Mouse (Mus musculus) limb, embryonic 11.5 days (tissue): ENCODE measurements around the gene Heatr5b. TPM values are rescaled to one million over a fixed set of nuclear protein-coding genes. Genes with fewer than 3 reads are reported as not detected.

Source experiments
- ATAC-seq: fragments of 200-750 bp; cut with Nextera tagmentation; 2 replicates; pipeline ENCODE4 v1.8.0; 2017; ENCODE audit warnings: low read depth; ENCODE audit not compliant: insufficient number of reproducible peaks, low FRiP score, low TSS enrichment
- DNase-seq: peaks from one replicate; pipeline ENCODE4 v3.0.0-alpha.2; 2015; ENCODE audit warnings: low spot score
- H3K27ac ChIP-seq: fragments of 300-500 bp; sonication (generic); replicated peaks from 2 replicates; pipeline ENCODE4 v1.5.1; 2014; ENCODE audit warnings: low read depth, mild to moderate bottlenecking, low read length
- H3K27me3 ChIP-seq: fragments of 300-500 bp; sonication (generic); 2 replicates; pipeline ENCODE4 v1.6.1; 2014; ENCODE audit warnings: mild to moderate bottlenecking, low read length, mixed read lengths; ENCODE audit not compliant: control insufficient read depth, insufficient read depth
- H3K36me3 ChIP-seq: fragments of 300-500 bp; sonication (generic); 2 replicates; pipeline ENCODE4 v1.6.1; 2014; ENCODE audit warnings: mild to moderate bottlenecking, low read length, moderate library complexity, mixed read lengths; ENCODE audit not compliant: control insufficient read depth, insufficient read depth
- H3K4me1 ChIP-seq: fragments of 300-500 bp; sonication (generic); 2 replicates; pipeline ENCODE4 v1.6.1; 2014; ENCODE audit warnings: low read length, mixed read lengths; ENCODE audit not compliant: control insufficient read depth, insufficient read depth
- H3K4me2 ChIP-seq: fragments of 300-500 bp; sonication (generic); 2 replicates; pipeline ENCODE4 v1.6.1; 2014; ENCODE audit warnings: low read depth, mild to moderate bottlenecking, moderate library complexity; ENCODE audit not compliant: severe bottlenecking
- H3K4me3 ChIP-seq: fragments of 300-500 bp; sonication (generic); 2 replicates; pipeline ENCODE4 v1.5.1; 2014; ENCODE audit warnings: low read depth, low read length
- H3K9ac ChIP-seq: fragments of 300-500 bp; sonication (generic); 2 replicates; pipeline ENCODE4 v1.6.1; 2014; ENCODE audit warnings: mild to moderate bottlenecking, low read length
- H3K9me3 ChIP-seq: fragments of 300-500 bp; sonication (generic); 2 replicates; pipeline ENCODE4 v1.6.1; 2016; ENCODE audit warnings: low read length; ENCODE audit not compliant: control insufficient read depth
- WGBS: fragments of 180-500 bp; shearing (Covaris S2); extraction: QIAGEN DNeasy Blood & Tissue Kit; methylation state at CpG from one replicate; pipeline ENCODE4 v1.1.7; 2014; 5-methylcytosine and 5-hydroxymethylcytosine counted together
- polyA plus RNA-seq: library from polyadenylated mRNA; unstranded; fragments of >200 nt; fragmentation: Nextera tagmentation; extraction: Ambion mirVana; gene quantifications from 2 replicates; pipeline ENCODE4 v1.2.1, GENCODE M21; 2014

Heatr5b gene
- polyA plus RNA-seq = 13.2 and 14.9 TPM in 2 replicates

DNA sequence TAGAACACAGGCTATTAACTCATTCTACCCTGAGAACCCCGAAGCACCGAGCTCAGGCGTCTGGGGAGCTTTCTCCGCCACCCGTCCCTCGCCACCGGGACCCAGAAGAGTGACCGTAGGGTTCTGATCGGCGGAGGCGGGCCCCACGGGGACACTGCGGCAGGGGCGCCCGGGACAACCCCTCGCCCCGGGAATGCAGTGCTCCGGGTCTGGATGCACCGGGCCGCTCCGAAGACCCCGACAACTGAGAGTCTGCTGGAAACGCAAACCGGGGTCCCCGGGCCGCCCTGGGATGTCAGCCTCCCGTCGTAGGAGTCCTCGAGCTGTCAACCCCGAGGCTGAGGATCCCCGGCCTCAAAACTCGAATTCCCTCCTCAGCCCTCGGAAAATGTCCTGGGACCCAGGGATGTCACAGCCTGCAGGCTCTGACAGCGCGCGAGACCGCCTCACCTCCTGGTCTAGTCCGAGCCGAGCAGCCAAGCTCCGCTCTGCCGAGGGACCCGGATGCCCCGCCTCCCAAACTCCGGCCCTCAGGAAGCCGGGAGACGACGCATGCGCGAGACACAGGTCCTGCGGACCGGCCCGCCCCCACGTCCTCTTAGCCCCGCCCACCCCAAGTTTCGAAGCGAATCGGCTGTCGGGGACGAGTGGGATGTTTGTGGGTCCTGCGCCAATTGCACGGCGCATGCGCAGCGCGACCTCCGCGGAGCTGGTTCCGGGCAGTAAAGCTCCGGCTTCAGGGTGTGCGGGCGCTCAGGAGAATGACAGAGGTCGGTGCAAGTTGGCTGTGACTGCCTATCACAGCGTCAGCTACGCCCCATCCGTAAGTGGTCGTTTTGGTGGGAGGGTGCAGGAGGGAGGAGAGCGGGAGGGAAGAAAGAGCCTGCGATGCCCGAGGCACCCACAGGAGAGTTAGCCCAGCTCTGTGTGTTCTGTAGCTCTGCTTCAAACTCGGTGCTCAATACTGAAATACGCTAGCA is at the start of gene Heatr5b, which contains the start of gene Gpatch11:
Gene Heatr5b, minus strand, starts transcription at position 509 of the 980 bp plus-strand sequence.
Gene Gpatch11, plus strand, starts transcription at position 712 of the 980 bp plus-strand sequence.
- Histone ChIP-seq H3K4me2 (peak within 1 kb of the TSS; percentile 77), H3K4me3 (peak within 1 kb of the TSS; percentile 85), H3K27me3 (no peaks in the 10 kb centered on the region), H3K36me3 (no peaks in the 10 kb centered on the region; the same call in 1 of the 2 replicates), H3K4me1 (no peaks in the 10 kb centered on the region), H3K27ac (peak within 1 kb of the TSS; percentile 55; the same call in 1 of the 2 replicates), H3K9me3 (no peaks in the 10 kb centered on the region), H3K9ac (peak within 1 kb of the TSS; percentile 81)
- ATAC-seq (peak; percentile 99), DNase-seq (peak; percentile 99)
- under 1% methylated on average over 81 of the region's 81 CpGs for WGBS

DNA sequence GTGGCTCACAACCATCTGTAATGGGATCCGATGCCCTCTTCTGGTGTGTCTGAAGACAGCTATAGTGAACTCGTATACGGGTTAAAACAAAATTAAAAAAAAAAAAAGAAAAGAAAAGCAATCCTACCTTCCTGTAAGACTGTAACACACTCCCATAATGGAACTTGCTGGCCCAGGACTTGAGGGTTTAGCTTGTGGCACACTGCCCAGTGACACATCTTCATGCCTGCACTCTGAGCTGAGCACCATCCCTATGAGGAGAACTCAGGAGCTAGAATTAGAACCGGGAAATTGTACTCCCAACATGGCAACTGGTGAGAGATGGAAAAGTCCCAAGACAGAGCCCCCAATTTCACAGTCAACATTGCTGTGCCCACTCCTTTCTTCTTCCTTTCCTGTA is 48.1 kb upstream of the Heatr5b start:
- no peak for DNase-seq
- H3K4me3 ChIP-seq = no peak overlapping the region
- no peaks in the 10 kb centered on the region for H3K36me3 ChIP-seq
- H3K27me3 ChIP-seq = no peaks in the 10 kb centered on the region
- H3K4me1 ChIP-seq = no peaks in the 10 kb centered on the region
- 90% methylated on average over 4 of the region's 4 CpGs for WGBS
- H3K9ac ChIP-seq = no peak overlapping the region
- H3K27ac ChIP-seq = no peak overlapping the region
- H3K4me2 ChIP-seq = no peak overlapping the region
- ATAC-seq = no peak
- H3K9me3 ChIP-seq = no peaks in the 10 kb centered on the region

DNA sequence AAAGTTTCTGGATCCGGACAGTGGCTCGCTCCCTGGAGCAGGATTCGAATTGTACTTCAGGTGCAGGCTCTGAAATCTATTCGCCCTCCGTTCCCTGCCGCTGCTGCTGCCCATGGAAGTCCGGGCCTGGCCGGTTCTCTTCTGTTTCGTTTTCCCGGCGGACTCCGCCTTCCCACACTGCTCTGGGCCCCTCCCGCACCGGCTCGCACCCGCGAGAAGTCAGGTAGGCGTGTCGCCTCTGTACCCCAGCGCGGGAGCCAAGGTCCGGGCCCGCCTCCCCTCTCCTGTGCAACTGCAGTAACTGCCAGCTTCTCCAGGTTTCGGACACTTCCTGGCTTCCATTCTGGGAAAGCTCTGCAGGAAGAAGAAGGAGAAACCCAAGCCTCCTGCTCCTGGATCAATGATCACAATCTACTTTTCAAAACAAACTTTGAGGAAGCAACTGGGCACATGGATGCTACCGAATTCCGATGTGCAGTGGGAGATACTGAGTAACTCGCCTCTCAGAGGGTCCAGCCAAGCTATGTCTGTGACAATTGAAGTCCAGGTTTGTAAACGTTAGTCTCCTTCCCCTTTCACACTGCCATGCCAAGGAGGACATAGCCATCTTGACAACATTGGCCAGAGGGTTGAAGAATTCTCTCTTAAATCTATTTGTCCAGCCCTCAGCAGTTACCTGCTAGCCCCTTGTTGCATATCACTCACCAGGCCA is 47.4 kb upstream of the Heatr5b start, which contains the start of gene Eif2ak2:
Gene Eif2ak2, minus strand, starts transcription at position 173 of the 712 bp plus-strand sequence.
- peak within 1 kb of the TSS; percentile 64 for H3K4me2 ChIP-seq
- 0 out of 2 replicates have a peak within 1 kb of the TSS, but pooled peaks have one; percentile 32 for H3K27ac ChIP-seq
- no peaks in the 10 kb centered on the region for H3K9me3 ChIP-seq
- H3K4me3 ChIP-seq = peak within 1 kb of the TSS; percentile 51
- peaks cover 2% of the 10 kb centered on the region; the same call in 1 of the 2 replicates for H3K36me3 ChIP-seq
- H3K9ac ChIP-seq = peak within 1 kb of the TSS; percentile 79
- peak; percentile 95 for ATAC-seq
- 3% methylated on average over 28 of the region's 28 CpGs for WGBS
- no peaks in the 10 kb centered on the region for H3K27me3 ChIP-seq
- no peaks in the 10 kb centered on the region for H3K4me1 ChIP-seq
- DNase-seq = peak; percentile 90

DNA sequence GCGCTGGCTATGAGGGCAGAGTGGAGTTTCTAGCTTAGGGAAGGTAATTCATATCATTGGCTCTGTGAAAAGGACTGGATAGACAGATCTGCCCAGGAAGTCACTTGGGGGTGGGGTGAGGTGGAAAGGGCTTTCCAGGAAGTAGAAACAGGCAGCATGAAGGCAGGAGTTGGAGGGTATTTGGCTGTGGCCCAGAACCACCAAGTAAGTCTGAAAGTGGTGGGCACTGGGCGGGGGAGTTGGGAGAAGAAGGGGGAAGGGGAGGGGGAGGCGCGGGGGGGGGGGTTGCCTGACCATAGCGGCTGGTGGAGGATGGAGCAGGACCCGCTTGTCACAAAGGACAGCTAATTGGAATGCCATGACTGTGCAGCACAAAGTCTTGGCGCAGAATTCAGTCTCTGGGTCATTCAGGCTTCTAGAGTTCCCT is 46.7 kb upstream of the Heatr5b start:
- WGBS = 11% methylated on average over 7 of the region's 7 CpGs
- peak overlapping the region; percentile 79 for H3K9ac ChIP-seq
- no peak overlapping the region for H3K27ac ChIP-seq
- no peaks in the 10 kb centered on the region for H3K27me3 ChIP-seq
- DNase-seq = peak; percentile 40
- H3K4me3 ChIP-seq = peak overlapping the region; percentile 51
- peak; percentile 24 for ATAC-seq
- peak overlapping the region; percentile 64 for H3K4me2 ChIP-seq
- no peaks in the 10 kb centered on the region for H3K4me1 ChIP-seq
- no peaks in the 10 kb centered on the region for H3K9me3 ChIP-seq
- H3K36me3 ChIP-seq = peaks cover 2% of the 10 kb centered on the region; the same call in 1 of the 2 replicates

DNA sequence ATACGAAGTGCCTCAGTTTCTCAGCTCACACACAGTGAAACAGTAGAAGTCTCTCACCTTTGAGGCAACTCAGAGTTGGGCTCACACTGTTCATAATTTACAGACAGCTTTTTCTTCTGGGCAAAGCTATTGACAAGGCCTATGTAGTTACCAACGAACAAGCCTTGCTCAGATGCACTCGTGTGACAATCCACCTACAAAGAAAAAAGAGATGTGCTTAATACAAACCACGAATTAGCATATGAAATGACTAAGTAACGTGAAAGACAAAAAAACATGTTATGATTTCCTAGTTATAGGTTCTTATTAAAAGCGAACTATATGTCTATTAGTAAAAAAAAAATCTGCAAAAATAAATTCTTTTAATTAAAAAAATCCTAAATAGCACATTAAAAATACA is 38.7 kb upstream of the Heatr5b start:
- Histone ChIP-seq H3K4me3 (no peak overlapping the region), H3K9ac (no peak overlapping the region), H3K27me3 (no peaks in the 10 kb centered on the region), H3K4me2 (no peak overlapping the region), H3K27ac (no peak overlapping the region), H3K4me1 (no peaks in the 10 kb centered on the region), H3K9me3 (no peaks in the 10 kb centered on the region), H3K36me3 (peaks cover 3% of the 10 kb centered on the region)
- DNase-seq (no peak), ATAC-seq (no peak)
- 95% methylated on average over 6 of the region's 6 CpGs for WGBS

DNA sequence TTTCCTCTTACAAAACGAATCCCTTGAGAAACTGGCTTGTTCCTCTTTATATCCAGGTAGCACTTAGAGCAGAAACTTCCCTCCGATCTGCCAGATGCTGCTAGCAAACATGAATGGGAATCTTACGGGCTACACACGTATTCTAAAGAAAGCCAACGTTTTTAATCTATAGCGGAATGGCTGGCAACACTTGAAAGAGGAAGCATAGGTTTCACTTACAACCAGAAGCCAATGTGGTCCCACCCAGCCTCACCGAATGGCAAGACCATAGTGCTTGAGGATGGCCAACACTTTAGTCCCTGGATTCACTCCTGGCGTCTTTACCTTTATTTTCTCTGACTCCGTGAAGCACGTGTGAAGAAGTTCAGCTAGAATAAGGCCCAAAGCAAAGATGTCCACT is 21.1 kb upstream of the Heatr5b start:
- 90% methylated on average over 10 of the region's 10 CpGs for WGBS
- no peak for DNase-seq
- peaks cover 2% of the 10 kb centered on the region; the same call in 1 of the 2 replicates for H3K36me3 ChIP-seq

DNA sequence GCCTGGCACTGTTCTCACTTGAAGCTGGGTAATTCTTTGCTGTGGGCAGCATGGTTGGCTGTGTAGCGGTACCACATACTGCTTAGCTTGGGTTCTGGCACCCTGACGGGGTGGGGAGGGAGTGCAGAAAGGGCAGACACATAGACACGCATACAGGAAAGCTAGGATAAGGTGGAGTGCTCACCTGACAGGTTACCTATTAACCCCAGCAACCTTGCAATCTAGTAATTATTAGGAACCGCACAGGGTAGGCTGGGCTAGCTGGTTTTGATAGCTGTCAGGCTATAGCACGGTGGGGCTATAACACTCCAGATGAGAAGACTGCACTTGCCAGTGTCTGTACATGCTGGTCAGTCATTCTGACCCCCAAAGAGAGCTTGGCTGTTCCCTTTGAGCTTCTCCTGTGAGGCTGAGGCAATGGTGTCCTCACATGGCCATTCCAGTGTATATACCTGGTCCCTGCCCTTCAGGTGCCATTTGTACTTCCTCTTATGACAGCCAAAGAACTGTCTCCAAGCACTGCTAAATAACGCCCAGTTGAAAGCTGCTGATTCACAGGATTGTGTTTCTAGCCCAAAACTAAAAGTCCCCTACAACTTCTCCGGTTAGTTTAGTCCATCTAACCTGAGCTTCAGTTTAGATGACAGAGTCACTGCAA is 7.2 kb upstream of the Heatr5b start:
- DNase-seq = no peak
- ATAC-seq = no peak
- H3K27me3 ChIP-seq = no peaks in the 10 kb centered on the region
- no peak overlapping the region for H3K4me3 ChIP-seq
- H3K9ac ChIP-seq = no peak overlapping the region
- H3K4me1 ChIP-seq = no peaks in the 10 kb centered on the region
- H3K36me3 ChIP-seq = peaks cover 15% of the 10 kb centered on the region
- 94% methylated on average over 7 of the region's 7 CpGs for WGBS
- no peak overlapping the region for H3K4me2 ChIP-seq
- H3K9me3 ChIP-seq = no peaks in the 10 kb centered on the region
- no peak overlapping the region for H3K27ac ChIP-seq

More for the DNA sequence above, 21.1 kb upstream of the Heatr5b start:
- no peaks in the 10 kb centered on the region for H3K4me1 ChIP-seq
- H3K9ac ChIP-seq = no peak overlapping the region
- no peaks in the 10 kb centered on the region for H3K27me3 ChIP-seq
- no peaks in the 10 kb centered on the region for H3K9me3 ChIP-seq
- no peak overlapping the region for H3K4me2 ChIP-seq
- no peak overlapping the region for H3K27ac ChIP-seq
- ATAC-seq = no peak
- no peak overlapping the region for H3K4me3 ChIP-seq
